Mouse (Mus musculus) right cerebral cortex, postnatal 4 days (tissue): ENCODE results near the gene Dennd4b.
"Not testable (repeated sequence)": the region's sequence is repeated elsewhere in the genome, so short reads cannot be mapped to it uniquely, and the experiment has no call there.

ENCODE experiments used
- DNase-seq: peaks from one replicate; pipeline ENCODE4 v3.0.0-alpha.2; 2022

Dennd4b gene

DNA sequence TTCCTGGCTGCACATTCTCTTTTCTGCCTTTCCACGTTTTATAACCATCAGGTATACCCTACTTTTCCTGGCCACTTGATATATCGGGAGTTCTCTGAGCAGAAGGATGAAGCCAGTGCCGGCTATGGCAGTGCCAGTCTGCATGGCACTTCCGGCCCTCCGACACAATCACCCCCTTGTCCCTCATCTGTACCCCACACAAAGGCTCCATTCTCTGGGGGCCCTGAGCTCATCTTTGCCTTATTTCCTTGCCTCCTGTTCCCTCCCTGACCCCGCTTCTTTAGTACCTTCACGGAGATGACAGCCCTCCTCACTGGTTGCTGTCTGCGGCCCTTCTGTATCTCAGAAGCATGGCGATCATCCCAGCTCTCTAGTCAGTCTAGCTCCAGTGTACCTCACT lies 15.7 kb downstream of the Dennd4b start:
- no peak for DNase-seq

GRCm38 (mm10) chr3:90284150-90284549 lies 19.2 kb downstream of the Dennd4b start:
- no peak for DNase-seq

GRCm38 (mm10) chr3:90289403-90289802 lies 24.4 kb downstream of the Dennd4b start:
- not testable (repeated sequence) for DNase-seq

DNA sequence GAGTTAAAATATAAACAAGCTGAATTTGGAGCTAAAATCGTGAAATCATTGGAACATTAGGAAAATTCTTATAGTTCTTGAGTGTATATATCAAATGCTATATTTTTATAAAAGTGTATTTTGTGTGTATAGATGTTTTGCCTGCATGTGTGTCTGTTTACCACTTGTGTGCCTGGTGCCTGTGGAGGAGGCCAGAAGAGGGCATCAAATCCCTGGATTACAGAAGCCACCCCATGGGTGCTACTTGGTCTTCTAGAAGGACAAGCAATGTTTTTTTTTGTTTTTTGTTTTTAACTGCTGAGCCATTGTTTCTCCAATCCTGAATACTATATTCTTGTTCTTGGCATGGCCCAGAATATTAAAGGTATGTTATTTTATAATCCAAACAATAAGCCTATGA lies 25.6 kb downstream of the Dennd4b start:
- DNase-seq: no peak

- DNase-seq: no peak
Measured at GRCm38 (mm10) chr3:90291982-90292344, 27.0 kb downstream of the Dennd4b start.

- peak; percentile 98 for DNase-seq
Measured at GRCm38 (mm10) chr3:90292345-90293275, 27.6 kb downstream of the Dennd4b start, which contains the start of gene Gatad2b. Gene Gatad2b (plus strand): TSS chr3:90293178.

DNA sequence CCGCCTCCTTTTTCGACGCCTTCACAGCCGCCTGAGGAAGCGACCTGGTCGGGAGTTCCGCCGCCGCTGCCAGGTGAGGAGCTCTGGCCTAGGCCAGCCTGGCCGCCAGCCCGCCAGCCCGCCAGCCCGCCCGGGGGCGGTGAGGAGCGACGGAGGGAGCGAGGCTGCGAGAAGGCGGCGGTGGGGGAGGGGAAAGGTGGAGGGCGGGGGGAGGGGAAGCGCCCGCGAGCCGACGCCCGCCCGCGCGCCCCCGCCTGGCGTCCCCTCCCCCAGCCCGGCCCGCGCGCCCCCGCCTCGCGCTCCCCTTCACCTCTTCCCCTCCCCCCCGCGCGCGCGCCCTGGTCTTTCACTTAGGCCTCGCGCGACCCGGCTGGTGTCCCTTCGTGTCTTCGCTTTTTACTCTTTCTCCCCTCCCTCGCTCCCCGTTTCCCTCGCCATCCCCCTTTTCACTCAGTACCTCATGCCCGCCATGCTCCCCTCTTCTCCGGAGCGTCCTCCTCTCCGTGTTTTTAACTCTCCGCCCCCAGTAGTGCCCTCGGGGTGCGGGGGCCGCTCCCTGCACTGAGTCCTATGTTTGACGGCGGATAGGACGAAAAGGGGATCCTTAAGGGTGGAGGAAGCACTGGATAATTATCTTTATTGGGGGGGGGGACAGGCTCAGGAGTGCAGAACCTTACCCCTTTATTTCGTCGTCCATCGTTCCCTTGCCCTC lies 28.5 kb downstream of the Dennd4b start:
- DNase-seq: peak; percentile 81

GRCm38 (mm10) chr3:90294064-90294440 lies 29.1 kb downstream of the Dennd4b start:
- DNase-seq: no peak

GRCm38 (mm10) chr3:90294651-90295050 lies 29.7 kb downstream of the Dennd4b start:
- DNase-seq: no peak

DNA sequence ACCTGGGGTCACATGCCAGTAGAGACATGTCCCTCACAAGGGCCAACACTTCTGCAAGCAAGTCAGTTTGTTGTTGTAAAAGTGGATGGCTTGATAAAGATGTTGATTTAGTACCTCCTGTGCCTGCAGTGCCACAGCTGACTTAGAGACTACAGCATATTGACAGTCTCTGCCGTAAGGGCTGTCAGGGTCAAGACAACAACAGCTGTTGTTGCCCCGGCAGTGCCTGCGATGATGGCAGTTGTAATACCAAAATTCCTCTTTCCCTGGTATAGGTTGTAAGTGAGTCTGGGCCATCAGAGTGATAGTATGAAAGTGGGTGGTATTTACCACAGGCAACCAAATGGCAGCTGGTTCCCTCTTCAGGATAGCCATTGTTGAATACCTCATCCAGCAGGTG lies 40.8 kb downstream of the Dennd4b start:
- no peak for DNase-seq

GRCm38 (mm10) chr3:90309589-90309988 lies 44.6 kb downstream of the Dennd4b start:
- no peak for DNase-seq

GRCm38 (mm10) chr3:90313367-90313766 lies 48.4 kb downstream of the Dennd4b start:
- DNase-seq: no peak

DNA sequence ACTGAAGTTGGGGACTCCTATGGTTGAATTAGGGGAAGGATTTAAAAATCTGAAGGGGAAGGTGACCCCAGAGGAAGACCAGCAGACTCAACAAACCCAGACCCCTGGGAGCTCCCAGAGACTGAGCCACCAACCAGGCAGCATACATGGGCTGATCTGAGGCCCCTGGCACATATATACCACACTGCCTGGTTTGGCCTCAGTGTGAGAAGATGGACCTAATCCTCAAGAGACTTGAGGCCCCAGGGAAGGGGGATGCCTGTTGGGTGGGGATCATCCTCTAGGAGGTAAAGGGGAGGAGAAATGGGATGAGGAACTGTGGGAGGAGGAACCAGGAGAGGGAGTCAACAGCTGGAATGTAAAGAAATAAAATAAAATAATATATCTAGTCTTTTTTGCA lies 49.3 kb downstream of the Dennd4b start:
- no peak for DNase-seq

DNA sequence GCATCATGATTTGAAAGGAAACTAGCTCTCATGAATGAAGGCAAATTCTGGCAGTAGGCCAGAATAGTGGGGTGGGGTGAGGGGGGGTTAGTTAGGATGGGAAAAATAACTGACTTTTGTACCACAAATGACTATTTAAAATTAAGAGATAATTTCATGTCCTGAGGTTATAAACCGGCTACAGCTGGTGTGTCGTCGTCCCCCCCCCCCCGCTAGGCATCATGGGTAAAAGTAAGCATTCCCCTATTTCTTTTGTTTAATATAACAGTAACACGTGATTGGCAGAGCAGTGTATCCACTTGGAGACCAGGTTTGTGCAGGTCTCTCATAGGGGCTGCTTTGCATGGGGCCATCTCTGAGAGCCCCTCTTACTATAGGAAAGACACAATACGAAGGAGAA lies 57.3 kb downstream of the Dennd4b start:
- peak; percentile 7 for DNase-seq

GRCm38 (mm10) chr3:90323119-90323518 lies 58.1 kb downstream of the Dennd4b start:
- DNase-seq: peak; percentile 86
